Mouse (Mus musculus): ENCODE data around the gene Nkx2-4.

Nkx2-4 gene

DNA sequence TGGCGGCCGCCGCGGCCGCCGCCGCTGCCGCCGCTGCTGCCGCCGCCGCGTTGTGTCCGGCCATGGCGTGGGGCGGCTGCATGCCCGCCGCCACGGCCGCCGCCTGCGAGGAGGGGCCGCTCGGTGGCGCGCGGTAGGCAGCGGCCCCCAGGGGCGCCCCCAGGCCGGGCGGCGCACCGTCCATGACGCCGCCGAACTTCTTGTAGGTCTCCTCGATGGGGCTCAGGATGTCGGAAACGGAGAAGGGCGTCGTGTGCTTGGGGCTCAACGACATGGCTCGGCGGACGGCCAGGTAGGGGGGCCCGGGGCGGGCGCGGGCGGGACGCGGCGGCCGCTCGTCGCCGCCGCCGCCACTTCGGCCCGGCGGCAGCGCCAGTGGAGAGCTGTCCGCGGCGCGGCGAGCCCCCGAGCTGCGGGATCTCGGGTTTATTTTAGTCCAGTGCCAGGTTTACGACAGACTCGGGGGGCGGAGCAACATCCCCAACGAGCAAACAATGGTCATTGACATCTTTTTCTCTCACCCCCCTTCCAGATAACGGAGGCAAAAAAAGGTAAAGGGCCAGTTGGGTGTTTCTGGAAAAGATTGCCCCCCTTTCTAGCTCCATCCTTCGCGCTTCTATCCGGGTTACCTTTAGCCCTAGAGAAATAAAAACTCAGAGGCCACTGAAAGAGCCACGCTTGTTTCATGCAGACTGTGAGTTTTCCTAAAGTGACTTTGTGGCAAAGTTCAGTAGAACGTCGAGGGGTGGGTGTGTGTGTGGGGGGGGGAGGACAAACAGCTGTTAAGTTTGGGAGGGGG is at the start of gene Nkx2-4:
Gene Nkx2-4 (minus strand): TSS at position 374 of the 799 bp plus-strand sequence.
- no peak for DNase-seq (ENCODE audit: low spot score in 2 of 2)

DNA sequence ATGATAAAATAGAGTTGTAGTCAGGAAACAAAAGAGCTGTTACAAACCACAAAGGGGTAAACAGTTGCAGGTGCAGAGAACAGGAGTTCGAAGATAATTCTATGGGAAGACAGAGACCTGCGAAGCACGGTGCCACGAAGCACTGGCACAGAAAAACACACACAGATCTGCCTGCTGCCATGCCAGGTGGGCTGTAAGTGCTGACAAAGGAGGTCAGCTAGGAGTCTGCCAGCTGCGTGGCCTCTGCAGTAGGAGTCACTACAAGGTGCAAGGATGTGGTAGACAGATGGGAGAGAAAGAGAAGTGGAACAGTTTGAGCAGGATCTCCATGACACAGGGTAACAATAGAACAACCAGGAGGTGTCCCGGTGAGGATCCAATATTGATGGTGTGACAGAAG is 42.1 kb upstream of the Nkx2-4 start:
- DNase-seq (ENCODE audit: low spot score in 2 of 2), result no peak

GRCm38 (mm10) chr2:147119736-147120135 is 34.5 kb upstream of the Nkx2-4 start:
- no peak for DNase-seq (ENCODE audit: low spot score in 2 of 2)

GRCm38 (mm10) chr2:147086441-147086840 is 1.2 kb upstream of the Nkx2-4 start:
- no peak for DNase-seq (ENCODE audit: low spot score in 2 of 2)

GRCm38 (mm10) chr2:147085937-147086336 is 692 bp upstream of the Nkx2-4 start:
- no peak for DNase-seq (ENCODE audit: low spot score in 2 of 2)

GRCm38 (mm10) chr2:147084366-147085071 is 726 bp downstream of the Nkx2-4 start:
- DNase-seq (ENCODE audit: low spot score in 2 of 2), result no peak

GRCm38 (mm10) chr2:147083471-147084365 is 1.5 kb downstream of the Nkx2-4 start:
- peak in 1 of 2 experiments; percentile 12 for DNase-seq (ENCODE audit: low spot score in 2 of 2)

GRCm38 (mm10) chr2:147082391-147082790 is 2.9 kb downstream of the Nkx2-4 start:
- DNase-seq (ENCODE audit: low spot score in 2 of 2), result no peak

GRCm38 (mm10) chr2:147074399-147074798 is 10.8 kb downstream of the Nkx2-4 start:
- DNase-seq (ENCODE audit: low spot score in 2 of 2), result no peak

GRCm38 (mm10) chr2:147073962-147074361 is 11.3 kb downstream of the Nkx2-4 start:
- DNase-seq (ENCODE audit: low spot score in 2 of 2), result no peak

- no peak for DNase-seq (ENCODE audit: low spot score in 2 of 2)
Measured at GRCm38 (mm10) chr2:147070305-147070704, 14.9 kb downstream of the Nkx2-4 start.

GRCm38 (mm10) chr2:147069077-147069476 is 16.2 kb downstream of the Nkx2-4 start:
- DNase-seq (ENCODE audit: low spot score in 2 of 2), result no peak

- DNase-seq (ENCODE audit: low spot score in 2 of 2), result no peak
Measured at GRCm38 (mm10) chr2:147067480-147068246, 17.6 kb downstream of the Nkx2-4 start.

DNA sequence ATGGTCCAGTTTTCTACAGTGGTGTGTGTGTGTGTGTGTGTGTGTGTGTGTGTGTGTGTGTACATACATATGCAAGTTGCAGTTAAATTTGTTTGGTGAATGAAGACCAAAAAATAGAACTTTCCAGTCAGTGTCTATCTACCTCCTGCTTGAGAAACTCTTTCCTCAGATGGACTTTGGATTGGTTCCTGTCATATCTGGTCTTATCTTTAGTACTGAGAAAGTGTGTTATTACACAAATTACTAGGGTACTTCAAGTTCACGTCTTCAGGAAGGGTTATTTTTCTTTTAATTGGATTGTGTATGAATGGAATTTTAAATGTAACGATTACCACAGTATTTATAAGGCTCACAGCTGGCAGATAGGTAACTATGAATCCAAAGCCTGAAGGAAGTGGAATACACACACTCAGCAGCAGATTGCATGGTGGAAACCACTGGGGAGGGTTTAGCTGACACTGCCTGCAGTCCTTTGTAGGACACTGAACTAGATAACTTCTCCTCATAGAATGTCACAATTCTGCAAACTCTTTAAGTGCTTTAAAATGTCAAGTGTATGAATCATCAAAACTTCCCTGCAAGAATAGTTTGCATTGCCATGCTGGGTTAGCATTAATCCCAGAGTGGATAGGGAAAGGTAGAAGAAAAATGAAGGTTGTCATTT is 31.9 kb downstream of the Nkx2-4 start:
- DNase-seq (ENCODE audit: low spot score in 2 of 2), result no peak

DNA sequence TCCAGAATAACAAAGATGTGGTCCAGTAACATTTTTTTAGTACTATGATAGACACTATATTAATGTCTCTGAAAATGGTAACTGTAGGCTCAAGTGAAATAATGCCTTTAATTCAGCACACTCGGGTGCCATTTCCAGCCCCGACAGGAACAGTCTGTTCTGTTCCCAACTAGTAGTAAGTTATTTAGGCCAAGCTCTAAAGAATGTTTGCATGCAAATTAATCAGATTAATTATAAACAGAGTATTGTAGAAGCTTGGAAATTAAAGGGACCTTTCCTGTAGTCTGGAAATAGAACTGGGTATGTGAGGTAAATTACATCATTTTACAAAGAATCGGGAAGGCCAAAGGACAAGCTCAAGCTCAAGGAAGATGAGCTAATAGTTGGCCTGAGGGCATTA is 38.2 kb downstream of the Nkx2-4 start:
- DNase-seq (ENCODE audit: low spot score in 2 of 2), result no peak

- no peak for DNase-seq (ENCODE audit: low spot score in 2 of 2)
Measured at GRCm38 (mm10) chr2:147035864-147036263, 49.4 kb downstream of the Nkx2-4 start.
